Mouse (Mus musculus) limb, embryonic 15.5 days (tissue): Measurements from ENCODE around the gene Esyt3. TPM values are rescaled to one million over a fixed set of nuclear protein-coding genes. Genes with fewer than 3 reads are reported as not detected.

Experiments used
- ATAC-seq: fragments of 200-750 bp; cut with Nextera tagmentation; 2 replicates; pipeline ENCODE4 v1.8.0; 2017; ENCODE audit warnings: low read depth, moderate TSS enrichment; ENCODE audit not compliant: insufficient number of reproducible peaks, low FRiP score, low TSS enrichment
- H3K27ac ChIP-seq: fragments of 300-500 bp; sonication (generic); 2 replicates; pipeline ENCODE4 v1.5.1; 2015; ENCODE audit warnings: moderate library complexity, mild to moderate bottlenecking, inconsistent platforms
- H3K27me3 ChIP-seq: fragments of 300-500 bp; sonication (generic); 2 replicates; pipeline ENCODE4 v1.6.1; 2015; ENCODE audit warnings: inconsistent platforms
- H3K36me3 ChIP-seq: fragments of 300-500 bp; sonication (generic); 2 replicates; pipeline ENCODE4 v1.6.1; 2015; ENCODE audit warnings: inconsistent platforms
- H3K4me1 ChIP-seq: fragments of 300-500 bp; sonication (generic); 2 replicates; pipeline ENCODE4 v1.6.1; 2015; ENCODE audit warnings: inconsistent platforms
- H3K4me2 ChIP-seq: fragments of 300-500 bp; sonication (generic); 2 replicates; pipeline ENCODE4 v1.6.1; 2015; ENCODE audit warnings: mild to moderate bottlenecking, inconsistent platforms
- H3K4me3 ChIP-seq: fragments of 300-500 bp; sonication (generic); 2 replicates; pipeline ENCODE4 v1.5.1; 2015; ENCODE audit warnings: mild to moderate bottlenecking, inconsistent platforms
- H3K9ac ChIP-seq: fragments of 300-500 bp; sonication (generic); 2 replicates; pipeline ENCODE4 v1.6.1; 2015; ENCODE audit warnings: inconsistent platforms
- H3K9me3 ChIP-seq: fragments of 300-500 bp; sonication (generic); 2 replicates; pipeline ENCODE4 v1.6.1; 2016; ENCODE audit warnings: inconsistent platforms
- WGBS: fragments of 180-500 bp; shearing (Covaris S2); methylation state at CpG from one replicate; pipeline ENCODE4 v1.1.7; 2015; 5-methylcytosine and 5-hydroxymethylcytosine counted together
- polyA plus RNA-seq: library from polyadenylated mRNA; unstranded; fragments of >200 nt; fragmentation: Nextera tagmentation; extraction: Ambion mirVana; gene quantifications from 2 replicates; pipeline ENCODE4 v1.2.1, GENCODE M21; 2015

Esyt3 gene
- 1.6 and 2.3 TPM in 2 replicates for polyA plus RNA-seq

DNA sequence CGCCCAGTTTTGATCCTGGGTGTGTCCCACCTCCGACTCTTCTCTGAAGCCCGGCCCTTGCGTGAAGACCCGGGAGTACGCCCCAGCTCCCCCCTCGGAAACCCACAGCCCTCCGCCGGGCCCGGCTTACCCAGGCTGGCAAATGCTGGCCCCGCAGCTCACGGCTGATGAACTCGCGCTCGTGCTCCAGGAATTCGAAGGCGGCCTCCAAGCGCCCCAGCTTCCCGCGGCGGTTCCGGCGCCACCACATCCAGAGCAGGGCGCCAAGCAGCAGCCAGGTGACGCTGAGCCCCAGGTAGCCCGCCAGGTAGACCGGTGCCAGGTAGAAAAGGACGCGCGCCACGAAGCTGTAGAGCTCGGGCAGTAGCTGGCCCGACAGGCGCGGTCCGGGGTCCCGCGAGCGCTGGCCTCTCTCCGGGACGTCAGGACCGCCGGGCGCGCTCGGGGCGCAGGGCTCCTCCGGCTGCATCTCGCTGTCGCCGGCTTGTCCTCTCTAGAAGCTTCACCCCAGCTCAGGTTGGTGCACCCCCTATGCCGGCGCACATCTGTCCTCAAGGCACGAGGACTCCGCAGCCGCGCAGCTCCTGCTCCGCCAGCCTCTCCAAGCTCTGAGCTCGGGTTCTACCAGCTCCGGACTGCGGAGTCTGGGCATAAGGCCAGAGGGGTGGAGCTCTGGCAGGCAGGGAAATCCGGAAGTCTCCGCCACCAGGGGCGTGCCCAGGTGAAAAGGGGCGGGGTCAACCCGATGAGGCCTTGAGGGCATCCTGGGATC lies at the start of gene Esyt3:
TSS of gene Esyt3 (minus strand) at position 637 of the 772 bp plus-strand sequence.
- peak within 1 kb of the TSS; percentile 99 for H3K4me2 ChIP-seq
- WGBS: under 1% methylated on average over 65 of the region's 66 CpGs
- peaks cover 54% of the 10 kb centered on the region for H3K27me3 ChIP-seq
- ATAC-seq: no peak
- no peaks in the 10 kb centered on the region for H3K9me3 ChIP-seq
- H3K36me3 ChIP-seq: no peaks in the 10 kb centered on the region
- peaks cover 17% of the 10 kb centered on the region for H3K4me1 ChIP-seq
- H3K27ac ChIP-seq: no peak within 1 kb of the TSS
- peak within 1 kb of the TSS; percentile 47 for H3K4me3 ChIP-seq
- 0 out of 2 replicates have a peak within 1 kb of the TSS, but pooled peaks have one; percentile 23 for H3K9ac ChIP-seq

DNA sequence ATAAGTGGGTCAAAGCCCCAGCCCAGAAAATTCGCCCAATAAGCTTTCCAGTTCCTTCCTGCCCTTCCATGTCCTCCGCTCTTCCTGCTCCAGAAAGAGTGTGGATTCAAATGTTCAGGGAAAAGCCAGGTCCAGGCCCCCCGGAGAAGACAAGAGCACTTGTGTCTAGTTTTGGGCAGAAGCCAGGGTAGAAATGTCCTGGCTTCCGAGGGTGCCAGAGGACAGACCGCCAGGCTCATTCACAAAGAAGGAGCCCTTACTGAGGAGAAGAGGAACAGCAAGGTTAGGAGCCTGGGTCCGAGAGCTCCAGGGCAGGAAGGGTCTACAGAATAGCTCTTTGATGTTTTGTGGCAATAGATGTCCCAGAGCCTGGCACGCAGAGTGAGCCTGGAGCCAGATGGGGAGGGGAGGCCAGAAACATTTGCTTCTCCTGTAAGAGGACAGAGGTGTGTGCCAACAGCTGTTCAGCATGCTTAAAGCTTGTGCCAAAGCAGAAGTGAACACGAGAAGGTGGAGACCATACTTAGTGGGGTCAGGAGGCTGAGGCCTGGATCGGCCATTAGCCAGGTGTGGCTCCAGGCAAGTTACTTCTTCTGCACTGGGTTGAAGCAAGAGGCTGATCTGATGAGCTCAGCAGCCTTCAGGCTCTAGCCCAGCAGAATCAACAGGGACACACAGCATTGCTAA lies 43.1 kb upstream of the Esyt3 start:
- Histone ChIP-seq H3K4me2 (no peak overlapping the region), H3K9me3 (no peaks in the 10 kb centered on the region), H3K27ac (no peak overlapping the region), H3K27me3 (no peaks in the 10 kb centered on the region), H3K9ac (no peak overlapping the region), H3K36me3 (0 out of 2 replicates have a peak, but pooled peaks cover 6% of the 10 kb centered on the region), H3K4me3 (no peak overlapping the region), H3K4me1 (peaks cover 18% of the 10 kb centered on the region)
- no peak for ATAC-seq
- 46% methylated on average over 9 of the region's 9 CpGs for WGBS

DNA sequence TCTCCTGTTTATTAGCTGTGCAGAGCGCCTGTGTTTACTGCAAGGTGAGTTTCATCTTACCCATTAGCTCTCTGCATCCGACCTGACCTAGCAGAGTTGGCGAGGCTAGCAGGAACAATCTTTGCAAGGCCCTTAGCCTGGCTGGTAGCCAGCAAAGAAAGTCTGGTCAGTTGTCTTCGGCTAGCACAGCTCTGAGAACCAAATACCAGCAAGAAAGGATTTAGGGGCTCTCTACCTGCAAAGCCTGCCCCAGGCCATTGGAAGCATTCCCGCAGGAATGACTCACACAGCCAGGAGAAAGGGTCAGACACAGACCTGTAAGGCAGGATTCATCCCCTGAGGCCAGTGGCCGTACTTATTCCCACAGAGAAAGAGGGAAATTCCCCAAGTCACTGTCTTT lies 42.4 kb upstream of the Esyt3 start:
- Histone ChIP-seq H3K9ac (no peak overlapping the region), H3K36me3 (0 out of 2 replicates have a peak, but pooled peaks cover 6% of the 10 kb centered on the region), H3K27me3 (no peaks in the 10 kb centered on the region), H3K9me3 (no peaks in the 10 kb centered on the region), H3K4me3 (no peak overlapping the region), H3K27ac (no peak overlapping the region), H3K4me2 (no peak overlapping the region), H3K4me1 (peaks cover 18% of the 10 kb centered on the region)
- no peak for ATAC-seq
- 40% methylated on average over 6 of the region's 6 CpGs for WGBS

GRCm38 (mm10) chr9:99397056-99397815 lies 38.9 kb upstream of the Esyt3 start:
- no peak for ATAC-seq
- H3K9ac ChIP-seq: no peak overlapping the region
- H3K9me3 ChIP-seq: no peaks in the 10 kb centered on the region
- H3K27ac ChIP-seq: no peak overlapping the region
- H3K4me1 ChIP-seq: peaks cover 20% of the 10 kb centered on the region
- no peak overlapping the region for H3K4me3 ChIP-seq
- 86% methylated on average over 13 of the region's 13 CpGs for WGBS
- peaks cover 10% of the 10 kb centered on the region for H3K36me3 ChIP-seq
- no peak overlapping the region for H3K4me2 ChIP-seq
- no peaks in the 10 kb centered on the region for H3K27me3 ChIP-seq

DNA sequence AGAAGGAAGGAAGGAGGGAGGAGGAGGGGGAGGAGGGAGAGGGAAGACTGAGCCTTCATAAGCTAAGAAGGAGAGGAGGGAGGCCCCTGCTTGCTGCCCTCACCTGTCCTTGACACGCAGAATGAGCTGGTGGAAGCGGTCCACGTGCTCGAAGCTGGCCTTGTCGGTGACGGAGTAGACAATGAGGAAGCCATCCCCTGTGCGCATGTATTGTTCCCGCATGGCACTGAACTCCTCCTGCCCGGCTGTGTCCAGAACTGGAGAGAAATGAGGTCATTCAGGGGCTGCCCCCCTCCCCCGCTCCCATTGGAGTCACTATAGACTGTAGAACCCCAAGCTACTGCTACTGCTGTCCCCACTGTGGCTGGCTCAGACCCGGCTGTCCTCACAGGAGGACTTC lies 36.0 kb upstream of the Esyt3 start:
- 78% methylated on average over 11 of the region's 11 CpGs for WGBS

DNA sequence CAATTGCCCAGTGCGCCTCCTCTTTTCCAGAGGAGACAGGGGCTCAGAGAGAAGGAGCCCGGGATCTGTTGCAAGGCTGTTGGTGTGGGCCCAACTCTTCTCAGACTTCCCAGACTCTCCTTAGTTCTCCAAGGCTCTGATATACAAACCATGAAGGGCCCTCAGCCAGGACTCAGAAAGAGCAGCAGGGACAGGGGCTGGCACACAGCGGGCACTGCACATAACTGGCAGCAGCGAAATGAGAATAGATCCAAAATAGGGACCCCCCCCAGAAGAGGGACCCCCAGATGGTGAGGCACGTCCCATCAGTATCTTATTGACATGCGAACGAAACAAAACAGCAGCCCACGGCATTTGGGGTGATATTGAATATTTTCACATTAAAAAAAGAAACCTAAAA lies 34.8 kb upstream of the Esyt3 start:
- no peak for ATAC-seq
- H3K27ac ChIP-seq: no peak overlapping the region
- no peak overlapping the region for H3K4me2 ChIP-seq
- peaks cover 29% of the 10 kb centered on the region for H3K36me3 ChIP-seq
- WGBS: 92% methylated on average over 8 of the region's 8 CpGs
- H3K9ac ChIP-seq: no peak overlapping the region
- H3K4me1 ChIP-seq: peaks cover 13% of the 10 kb centered on the region; the same call in 1 of the 2 replicates
- H3K9me3 ChIP-seq: no peaks in the 10 kb centered on the region
- no peak overlapping the region for H3K4me3 ChIP-seq
- H3K27me3 ChIP-seq: no peaks in the 10 kb centered on the region

More for the DNA sequence above, 36.0 kb upstream of the Esyt3 start:
- Histone ChIP-seq H3K36me3 (peaks cover 26% of the 10 kb centered on the region), H3K27ac (no peak overlapping the region), H3K27me3 (no peaks in the 10 kb centered on the region), H3K4me1 (peaks cover 7% of the 10 kb centered on the region; the same call in 1 of the 2 replicates), H3K4me3 (no peak overlapping the region), H3K4me2 (no peak overlapping the region), H3K9me3 (no peaks in the 10 kb centered on the region), H3K9ac (no peak overlapping the region)
- 0 out of 2 replicates have a peak, but pooled peaks have one; percentile 26 for ATAC-seq

DNA sequence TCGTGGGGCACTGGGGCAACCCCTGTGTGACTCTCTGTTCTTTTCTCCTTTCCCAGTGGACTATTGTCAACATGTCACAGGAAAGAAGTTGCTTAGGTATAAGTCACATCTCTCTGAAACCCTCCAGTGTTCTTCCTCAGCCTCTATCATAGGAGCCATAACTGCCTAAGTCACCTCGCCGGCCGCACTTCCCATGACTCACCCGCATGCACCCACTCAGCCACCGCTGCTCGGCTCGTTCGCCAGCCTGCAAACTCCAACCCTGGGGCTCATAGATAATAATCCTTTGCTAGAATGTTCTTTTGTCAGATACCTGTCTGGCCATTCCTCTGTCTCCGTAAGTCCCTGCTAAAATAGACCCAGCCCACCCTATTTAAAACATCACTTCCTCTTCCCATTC lies 33.2 kb upstream of the Esyt3 start:
- no peak overlapping the region for H3K27ac ChIP-seq
- H3K4me3 ChIP-seq: no peak overlapping the region
- WGBS: 90% methylated on average over 10 of the region's 10 CpGs
- H3K36me3 ChIP-seq: peaks cover 42% of the 10 kb centered on the region
- ATAC-seq: no peak
- no peak overlapping the region for H3K9ac ChIP-seq
- H3K27me3 ChIP-seq: no peaks in the 10 kb centered on the region
- H3K4me2 ChIP-seq: no peak overlapping the region
- peaks cover 15% of the 10 kb centered on the region; the same call in 1 of the 2 replicates for H3K4me1 ChIP-seq
- H3K9me3 ChIP-seq: no peaks in the 10 kb centered on the region

DNA sequence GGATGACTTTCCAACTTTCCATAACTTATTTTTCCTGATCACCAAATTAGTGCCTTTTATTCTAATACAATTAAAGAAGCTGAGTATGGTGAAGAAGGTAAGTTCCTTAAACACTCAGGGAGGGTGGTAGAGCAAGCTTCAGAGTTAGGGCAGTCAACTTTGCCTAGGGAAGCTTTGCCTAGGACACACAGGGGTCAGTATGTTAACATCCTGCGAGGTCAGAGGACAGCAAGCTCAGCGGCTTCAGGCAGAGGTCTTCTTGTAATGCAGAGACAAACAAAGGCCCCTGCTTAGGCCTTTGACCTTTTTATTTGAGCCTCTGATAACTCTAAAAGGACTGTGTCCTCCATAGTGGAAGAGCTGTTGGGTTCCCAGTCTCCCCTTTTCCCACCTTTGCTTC lies 32.4 kb upstream of the Esyt3 start:
- Histone ChIP-seq H3K4me1 (peaks cover 15% of the 10 kb centered on the region; the same call in 1 of the 2 replicates), H3K4me2 (no peak overlapping the region), H3K9me3 (no peaks in the 10 kb centered on the region), H3K9ac (no peak overlapping the region), H3K27me3 (no peaks in the 10 kb centered on the region), H3K36me3 (peaks cover 42% of the 10 kb centered on the region), H3K4me3 (no peak overlapping the region), H3K27ac (no peak overlapping the region)
- WGBS: 57% methylated on average over 2 of the region's 2 CpGs
- ATAC-seq: no peak

- Histone ChIP-seq H3K9me3 (no peaks in the 10 kb centered on the region), H3K27ac (no peak overlapping the region), H3K4me2 (no peak overlapping the region), H3K4me3 (no peak overlapping the region), H3K36me3 (peaks cover 42% of the 10 kb centered on the region), H3K4me1 (peaks cover 15% of the 10 kb centered on the region; the same call in 1 of the 2 replicates), H3K27me3 (no peaks in the 10 kb centered on the region), H3K9ac (no peak overlapping the region)
- 84% methylated on average over 5 of the region's 5 CpGs for WGBS
- no peak for ATAC-seq
Measured at GRCm38 (mm10) chr9:99390201-99390600, 31.8 kb upstream of the Esyt3 start.

DNA sequence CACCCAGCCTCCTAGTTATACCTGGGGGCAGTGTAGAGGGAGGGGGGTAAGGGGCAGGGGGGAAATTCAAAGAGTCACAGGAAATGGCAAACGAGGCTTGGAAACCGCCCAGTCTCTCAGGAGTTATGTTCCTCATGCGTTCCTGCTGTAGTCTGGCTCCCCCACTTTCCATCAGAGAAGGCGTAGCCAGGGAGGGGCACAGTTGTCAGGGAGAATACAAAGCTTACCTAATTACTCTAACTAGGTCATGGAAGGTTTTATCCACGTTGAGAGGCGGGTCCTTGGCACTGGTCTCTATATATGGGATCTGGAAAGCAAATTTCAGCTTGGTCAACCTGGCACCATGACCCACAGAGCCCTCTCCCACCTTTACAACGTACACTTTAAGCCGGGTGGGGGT lies 31.1 kb upstream of the Esyt3 start:
- Histone ChIP-seq H3K4me2 (no peak overlapping the region), H3K4me3 (no peak overlapping the region), H3K4me1 (peaks cover 14% of the 10 kb centered on the region; the same call in 1 of the 2 replicates), H3K9me3 (no peaks in the 10 kb centered on the region), H3K9ac (no peak overlapping the region), H3K27me3 (no peaks in the 10 kb centered on the region), H3K27ac (peak overlapping the region; percentile 61; the same call in 1 of the 2 replicates), H3K36me3 (peaks cover 42% of the 10 kb centered on the region)
- ATAC-seq: no peak
- 53% methylated on average over 8 of the region's 8 CpGs for WGBS

DNA sequence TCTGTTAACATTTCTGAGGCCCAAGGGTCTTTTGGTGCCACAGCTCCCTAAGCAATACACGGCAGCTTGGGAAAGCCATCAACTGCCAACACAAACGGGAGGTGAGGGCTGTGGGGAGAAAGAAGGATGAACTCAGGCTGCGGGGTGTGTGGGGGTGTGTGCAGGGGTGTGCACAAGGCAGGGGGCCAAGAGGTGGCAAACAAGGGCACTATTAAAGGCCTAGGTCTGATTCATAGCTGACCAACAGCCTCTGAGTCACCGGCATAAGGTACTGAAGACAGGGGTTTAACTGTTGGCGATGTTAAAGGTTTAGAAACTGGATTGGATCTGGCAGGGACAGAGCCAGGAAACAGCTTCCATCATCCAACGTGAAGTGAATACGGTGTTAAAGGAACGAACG lies 30.5 kb upstream of the Esyt3 start:
- H3K27ac ChIP-seq: peak overlapping the region; percentile 61; the same call in 1 of the 2 replicates
- 62% methylated on average over 9 of the region's 9 CpGs for WGBS

More for the DNA sequence above, 30.5 kb upstream of the Esyt3 start:
- Histone ChIP-seq H3K4me3 (no peak overlapping the region), H3K9ac (no peak overlapping the region), H3K27me3 (no peaks in the 10 kb centered on the region), H3K9me3 (no peaks in the 10 kb centered on the region), H3K36me3 (peaks cover 42% of the 10 kb centered on the region), H3K4me1 (peaks cover 12% of the 10 kb centered on the region; the same call in 1 of the 2 replicates), H3K4me2 (no peak overlapping the region)
- no peak for ATAC-seq
